Mouse (Mus musculus): ENCODE measurements around the gene Usp34. TPM values are rescaled to one million over a fixed set of nuclear protein-coding genes. Genes with fewer than 3 reads are reported as not detected.
A peak's percentile ranks its signal among the peaks of the same experiment; 100 is the strongest.
"Not testable (repeated sequence)": the region's sequence is repeated elsewhere in the genome, so short reads cannot be mapped to it uniquely, and the experiment has no call there.

Gene Usp34
- total and polyA plus RNA-seq, 2 experiments, result 3.0 to 29.4 TPM

DNA sequence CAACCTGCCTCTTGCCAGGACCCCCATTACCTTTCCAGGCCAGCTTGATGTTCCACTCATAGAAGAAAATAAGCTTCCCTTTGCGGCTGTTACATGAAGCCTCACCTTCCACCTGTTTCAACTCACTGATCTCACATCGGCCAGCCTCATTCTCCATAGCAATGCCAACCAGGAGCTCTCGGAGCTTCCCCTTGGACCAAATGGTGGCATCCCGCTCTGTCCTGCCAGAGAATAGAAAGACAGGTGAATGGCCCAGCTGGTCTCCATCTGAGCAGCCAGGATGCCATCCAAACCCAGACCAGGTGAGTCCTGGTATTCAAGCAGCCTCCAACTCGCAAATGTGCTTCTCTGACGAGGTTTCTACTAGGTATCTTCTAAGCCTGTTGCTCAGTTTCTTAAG, 190.0 kb downstream of the Usp34 start:
- WGBS, result 44% methylated on average over 6 of the region's 6 CpGs
- Histone ChIP-seq H3K4me1 (ENCODE audit: control insufficient read depth, insufficient read depth, low read length) (peaks cover 18% of the 10 kb centered on the region), H3K79me2 (ENCODE audit: control insufficient read depth, insufficient read depth, low read length) (peaks cover 13% of the 10 kb centered on the region), H3K27ac (replicated peaks; ENCODE audit: insufficient read depth, low read depth, low read length) (no peak overlapping the region), H3K27me3 (ENCODE audit: control insufficient read depth, insufficient read depth, low read length) (no peaks in the 10 kb centered on the region), H3K36me3 (ENCODE audit: control insufficient read depth, insufficient read depth, low read length) (peaks cover 22% of the 10 kb centered on the region), H3K4me3 (ENCODE audit: insufficient read depth, low read depth, low read length) (no peak overlapping the region), H3K9ac (ENCODE audit: low read depth, low read length) (peak overlapping the region; percentile 29; the same call in 1 of the 2 replicates)
- DNase-seq (ENCODE audit: extremely low read depth, low read depth, low spot score), result no peak
- no peak for TF ChIP-seq POLR2A (IDR thresholded peaks at IDR 0.05; ENCODE audit: extremely low read depth, insufficient read depth, low read length)
- no peak for TF ChIP-seq CTCF (IDR thresholded peaks at IDR 0.05; ENCODE audit: low read depth, low read length)

DNA sequence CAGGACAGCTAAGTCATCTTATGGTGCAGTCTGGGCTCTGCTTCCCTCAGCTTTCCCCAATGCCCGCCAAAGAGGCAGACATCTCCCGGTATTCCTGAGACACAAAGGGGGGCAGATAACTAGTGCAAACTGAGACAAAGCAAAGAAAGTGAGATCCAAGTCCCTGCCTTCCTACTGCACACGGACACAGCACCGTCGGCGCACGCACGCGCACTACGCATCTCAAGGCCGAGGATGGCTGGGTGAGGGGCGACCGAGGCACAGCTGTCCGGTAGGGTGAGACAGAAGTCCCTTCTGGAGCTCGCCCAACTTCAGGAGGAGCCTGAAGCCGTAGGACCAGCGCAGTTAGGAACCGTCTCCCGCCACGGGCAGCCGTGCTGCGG, 190.6 kb downstream of the Usp34 start:
- no peak for TF ChIP-seq CTCF (IDR thresholded peaks at IDR 0.05; ENCODE audit: low read depth, low read length)
- TF ChIP-seq POLR2A (IDR thresholded peaks at IDR 0.05; ENCODE audit: extremely low read depth, insufficient read depth, low read length), result no peak
- DNase-seq (ENCODE audit: extremely low read depth, low read depth, low spot score), result peak; percentile 61

DNA sequence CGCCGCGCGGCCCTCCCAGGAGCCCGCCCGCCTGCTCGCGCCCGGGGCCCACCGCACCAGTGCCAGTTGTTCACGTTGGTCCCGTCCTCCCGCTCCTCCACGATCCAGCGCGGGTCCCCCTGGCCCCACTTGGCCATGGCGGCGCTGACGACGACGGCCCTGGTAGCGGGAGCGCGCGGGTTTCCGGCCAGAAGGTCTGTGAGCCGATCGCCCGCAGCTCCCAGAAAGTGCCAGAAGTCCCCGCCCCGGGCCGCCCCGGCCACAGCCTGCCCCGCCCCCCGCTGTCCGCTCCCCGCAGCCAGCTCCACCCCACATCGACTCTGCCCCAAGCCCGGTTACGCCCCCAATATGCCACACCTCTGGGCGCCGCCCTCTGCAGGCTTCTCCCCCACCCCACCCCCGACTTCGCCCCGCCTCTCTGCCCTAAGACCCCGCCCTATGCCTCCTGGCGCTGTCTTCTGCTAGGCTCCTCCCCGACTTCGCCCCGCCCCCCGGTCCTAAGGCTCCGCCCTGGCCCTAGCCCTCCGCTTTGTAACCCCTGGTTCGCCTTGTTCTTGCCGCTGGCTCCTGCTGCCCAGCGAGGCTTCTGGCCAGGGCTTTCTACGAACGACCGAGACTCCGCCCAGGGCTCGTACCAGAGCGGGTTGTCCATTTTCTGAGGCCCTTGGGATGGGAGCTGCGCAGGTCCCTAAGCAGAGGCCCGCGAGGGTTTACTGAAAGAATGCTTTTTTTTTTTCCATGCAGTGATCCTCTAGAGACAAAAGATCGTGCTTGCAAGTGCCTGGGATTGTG, 191.2 kb downstream of the Usp34 start, which contains the start of gene Ahsa2:
TSS of gene Ahsa2 (minus strand) at position 313 of the 792 bp plus-strand sequence.
- 2% methylated on average over 57 of the region's 66 CpGs for WGBS
- Histone ChIP-seq H3K4me1 (ENCODE audit: control insufficient read depth, insufficient read depth, low read length) (peaks cover 18% of the 10 kb centered on the region), H3K79me2 (ENCODE audit: control insufficient read depth, insufficient read depth, low read length) (peaks cover 13% of the 10 kb centered on the region), H3K36me3 (ENCODE audit: control insufficient read depth, insufficient read depth, low read length) (peaks cover 14% of the 10 kb centered on the region), H3K4me3 (ENCODE audit: insufficient read depth, low read depth, low read length) (peak within 1 kb of the TSS; percentile 72), H3K27me3 (ENCODE audit: control insufficient read depth, insufficient read depth, low read length) (no peaks in the 10 kb centered on the region), H3K9ac (ENCODE audit: low read depth, low read length) (peak within 1 kb of the TSS; percentile 96), H3K27ac (replicated peaks; ENCODE audit: insufficient read depth, low read depth, low read length) (peak within 1 kb of the TSS; percentile 88)
- peak; percentile 89 for DNase-seq (ENCODE audit: extremely low read depth, low read depth, low spot score)
- TF ChIP-seq POLR2A (IDR thresholded peaks at IDR 0.05; ENCODE audit: extremely low read depth, insufficient read depth, low read length) (peak; percentile 83; the same call in 1 of the 2 replicates), CTCF (IDR thresholded peaks at IDR 0.05; ENCODE audit: low read depth, low read length) (no peak)

More for the DNA sequence above, 190.6 kb downstream of the Usp34 start:
- WGBS, result under 1% methylated on average over 20 of the region's 22 CpGs
- H3K4me3 ChIP-seq (ENCODE audit: insufficient read depth, low read depth, low read length), result peak overlapping the region; percentile 72
- peaks cover 13% of the 10 kb centered on the region for H3K79me2 ChIP-seq (ENCODE audit: control insufficient read depth, insufficient read depth, low read length)
- peak overlapping the region; percentile 88 for H3K27ac ChIP-seq (replicated peaks; ENCODE audit: insufficient read depth, low read depth, low read length)
- H3K36me3 ChIP-seq (ENCODE audit: control insufficient read depth, insufficient read depth, low read length), result peaks cover 18% of the 10 kb centered on the region
- peak overlapping the region; percentile 96 for H3K9ac ChIP-seq (ENCODE audit: low read depth, low read length)
- no peaks in the 10 kb centered on the region for H3K27me3 ChIP-seq (ENCODE audit: control insufficient read depth, insufficient read depth, low read length)
- peaks cover 18% of the 10 kb centered on the region for H3K4me1 ChIP-seq (ENCODE audit: control insufficient read depth, insufficient read depth, low read length)

DNA sequence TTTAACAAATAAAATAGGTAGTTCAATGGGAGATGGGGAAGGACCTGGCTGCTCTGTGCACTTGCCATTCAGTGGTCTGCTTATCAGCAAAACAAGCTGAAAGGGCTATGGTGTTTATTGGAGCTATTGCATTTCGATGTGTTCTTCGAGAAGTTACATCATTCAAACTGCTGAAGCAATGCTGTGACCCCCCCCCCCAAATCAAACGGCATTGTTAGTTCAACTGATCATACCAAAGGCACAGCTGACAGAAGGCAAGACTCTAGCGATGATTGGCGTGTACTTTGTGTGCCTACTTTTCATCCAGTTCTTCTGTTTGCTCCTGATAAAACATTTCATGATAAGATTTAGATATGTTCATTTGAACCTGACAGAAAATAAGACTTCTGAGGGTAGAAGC, 191.9 kb downstream of the Usp34 start:
- H3K27ac ChIP-seq (replicated peaks; ENCODE audit: insufficient read depth, low read depth, low read length), result no peak overlapping the region
- peaks cover 8% of the 10 kb centered on the region; the same call in 1 of the 2 replicates for H3K36me3 ChIP-seq (ENCODE audit: control insufficient read depth, insufficient read depth, low read length)
- peaks cover 18% of the 10 kb centered on the region for H3K4me1 ChIP-seq (ENCODE audit: control insufficient read depth, insufficient read depth, low read length)
- no peaks in the 10 kb centered on the region for H3K27me3 ChIP-seq (ENCODE audit: control insufficient read depth, insufficient read depth, low read length)
- H3K9ac ChIP-seq (ENCODE audit: low read depth, low read length), result no peak overlapping the region
- peaks cover 13% of the 10 kb centered on the region for H3K79me2 ChIP-seq (ENCODE audit: control insufficient read depth, insufficient read depth, low read length)
- H3K4me3 ChIP-seq (ENCODE audit: insufficient read depth, low read depth, low read length), result no peak overlapping the region
- WGBS, result 36% methylated on average over 5 of the region's 5 CpGs
- no peak for DNase-seq (ENCODE audit: extremely low read depth, low read depth, low spot score)
- no peak for TF ChIP-seq CTCF (IDR thresholded peaks at IDR 0.05; ENCODE audit: low read depth, low read length)

DNA sequence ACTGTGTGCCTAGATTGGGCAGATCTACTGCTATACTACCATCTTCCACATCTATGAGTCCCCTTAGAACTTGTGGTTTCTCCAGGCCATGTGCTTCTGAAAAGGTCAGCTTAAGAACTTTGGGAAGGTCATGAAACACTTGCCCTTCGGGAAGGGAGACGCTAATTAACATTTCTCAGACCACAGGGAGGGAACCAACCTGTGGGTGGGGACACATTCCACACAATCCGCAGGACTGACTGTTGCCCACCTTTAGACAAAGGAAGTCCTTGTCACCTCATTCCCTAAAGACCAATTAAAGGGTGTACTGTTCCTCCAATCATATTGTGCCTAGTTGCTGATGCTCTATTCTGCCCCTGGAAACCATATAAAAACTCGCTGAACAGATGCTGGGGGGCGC, 198.1 kb downstream of the Usp34 start:
- WGBS, result 90% methylated on average over 5 of the region's 5 CpGs

DNA sequence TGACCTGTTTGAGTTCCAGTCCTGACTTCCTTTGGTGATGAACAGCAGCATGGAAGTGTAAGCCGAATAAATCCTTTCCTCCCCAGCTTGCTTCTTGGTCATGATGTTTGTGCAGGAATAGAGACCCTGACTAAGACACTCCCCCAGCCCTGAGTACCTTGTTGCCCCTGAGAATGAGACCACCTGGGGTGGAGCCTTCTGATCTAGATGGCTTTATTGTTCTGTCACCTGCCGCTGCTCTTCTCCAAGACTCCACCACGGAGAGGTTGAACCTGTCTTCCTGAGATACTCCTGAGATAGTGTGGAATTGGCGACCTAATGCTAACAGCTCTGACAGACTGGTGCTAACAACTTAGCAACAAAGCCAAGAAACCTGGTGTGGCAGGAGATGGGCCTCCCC, 208.1 kb downstream of the Usp34 start:
- H3K79me2 ChIP-seq (ENCODE audit: control insufficient read depth, insufficient read depth, low read length); H3K4me1 ChIP-seq (ENCODE audit: control insufficient read depth, insufficient read depth, low read length); H3K36me3 ChIP-seq (ENCODE audit: control insufficient read depth, insufficient read depth, low read length); H3K27me3 ChIP-seq (ENCODE audit: control insufficient read depth, insufficient read depth, low read length); H3K9ac ChIP-seq (ENCODE audit: low read depth, low read length); H3K4me3 ChIP-seq (ENCODE audit: insufficient read depth, low read depth, low read length); DNase-seq (ENCODE audit: extremely low read depth, low read depth, low spot score); H3K27ac ChIP-seq (replicated peaks; ENCODE audit: insufficient read depth, low read depth, low read length): not testable (repeated sequence)
- 63% methylated on average over 4 of the region's 4 CpGs for WGBS

More for the DNA sequence above, 198.1 kb downstream of the Usp34 start:
- not testable (repeated sequence) for H3K4me1 ChIP-seq (ENCODE audit: control insufficient read depth, insufficient read depth, low read length); H3K27me3 ChIP-seq (ENCODE audit: control insufficient read depth, insufficient read depth, low read length); H3K27ac ChIP-seq (replicated peaks; ENCODE audit: insufficient read depth, low read depth, low read length); H3K36me3 ChIP-seq (ENCODE audit: control insufficient read depth, insufficient read depth, low read length); H3K4me3 ChIP-seq (ENCODE audit: insufficient read depth, low read depth, low read length); H3K9ac ChIP-seq (ENCODE audit: low read depth, low read length); DNase-seq (ENCODE audit: extremely low read depth, low read depth, low spot score); H3K79me2 ChIP-seq (ENCODE audit: control insufficient read depth, insufficient read depth, low read length)
